Comparison of ENCODE assay signal across 8 mouse cellular contexts in genomic region chr13:54694348-54695060, GRCm38 (mm10). TPM values are rescaled to one million over a fixed set of nuclear protein-coding genes. Genes with fewer than 3 reads are reported as not detected.
DNase-seq lines count a peak whose midpoint lies in the region; ATAC-seq and TF ChIP-seq lines count a peak whose summit lies in the region.

No protein-coding gene starts in this region.

- peak overlapping the region; percentile 80 for H3K4me2 ChIP-seq in liver, postnatal 0 days (ENCODE audit: low read depth, low read length)

- peak; percentile 59 for ATAC-seq in liver, postnatal 0 days

- H3K27me3 ChIP-seq in liver, postnatal 0 days (ENCODE audit: insufficient read depth, low read length): no peaks in the 10 kb centered on the region

- intact Hi-C loops in gastrocnemius, postnatal 14 days (cut with DNase I; ENCODE audit: low total_unique reads): no loop called here

- WGBS in liver, postnatal 0 days (ENCODE audit: insufficient replicate concordance): 12% methylated on average over 26 of the region's 26 CpGs
- WGBS in olfactory bulb, adult 2 months: 15% methylated on average over 26 of the region's 26 CpGs

- peak overlapping the region; percentile 98 for H3K27ac ChIP-seq in liver, postnatal 0 days (ENCODE audit: low read depth)
- H3K27ac ChIP-seq in olfactory bulb, adult 2 months (ENCODE audit: insufficient read depth, low read depth, low read length): peak overlapping the region; percentile 99

- peak overlapping the region; percentile 97 for H3K4me3 ChIP-seq in liver, postnatal 0 days (ENCODE audit: low read depth, low read length)
- peak overlapping the region; percentile 96 for H3K4me3 ChIP-seq in olfactory bulb, adult 2 months (ENCODE audit: insufficient read depth, low read depth, low read length)

- DNase-seq in right cerebral cortex, postnatal 14 days: peak; percentile 85
- DNase-seq in right cerebral cortex, postnatal 4 days: no peak
- DNase-seq in cerebellum, adult 11 months: peak; percentile 89
- DNase-seq in gastrocnemius, postnatal 14 days: peak; percentile 85
- peak; percentile 96 for DNase-seq in kidney, adult 18-20 months
- no peak for DNase-seq in liver, postnatal 0 days
- no peak for DNase-seq in Muller cell, postnatal 12 days (ENCODE audit: inconsistent ontology term)

- no peaks in the 10 kb centered on the region for H3K9me3 ChIP-seq in liver, postnatal 0 days (ENCODE audit: low read length)

- peak overlapping the region; percentile 67 for H3K9ac ChIP-seq in liver, postnatal 0 days (replicated peaks)

- H3K4me1 ChIP-seq in liver, postnatal 0 days (ENCODE audit: insufficient read depth): peaks cover 30% of the 10 kb centered on the region
- peaks cover 7% of the 10 kb centered on the region for H3K4me1 ChIP-seq in olfactory bulb, adult 2 months (ENCODE audit: control insufficient read depth, insufficient read depth, low read length)

- peak; percentile 43 for TF ChIP-seq EP300 in liver, postnatal 0 days (IDR thresholded peaks at IDR 0.05; ENCODE audit: low read depth)

- TF ChIP-seq CTCF in liver, postnatal 0 days (IDR thresholded peaks at IDR 0.05; ENCODE audit: low read depth): no peak
- TF ChIP-seq CTCF in olfactory bulb, adult 2 months (IDR thresholded peaks at IDR 0.05; ENCODE audit: insufficient read depth, low read depth, low read length): no peak

- no peaks in the 10 kb centered on the region for H3K36me3 ChIP-seq in liver, postnatal 0 days (replicated peaks; ENCODE audit: insufficient read depth, low read length)

- TF ChIP-seq POLR2A in olfactory bulb, adult 2 months (IDR thresholded peaks at IDR 0.05; ENCODE audit: insufficient read depth, low read depth, low read length): no peak

RNA-seq across cellular contexts. Expression of gene Rnf44, which starts 0.8 kb away (rescaled TPM):
- 10 to 100 TPM; 25.7 to 26.0 TPM for total RNA-seq in gastrocnemius, postnatal 14 days (2021)
- 26.2 and 28.2 TPM in 2 replicates for polyA plus RNA-seq in liver, postnatal 0 days (2015; fragmentation: Nextera tagmentation; extraction: Ambion mirVana)
- not detected in 2 replicates for polyA plus RNA-seq in olfactory bulb, adult 2 months (2012; ENCODE audit: insufficient read depth, insufficient read length, low replicate concordance, missing spikeins)

RNA-seq across cellular contexts. Expression of gene Cdhr2, which starts 6.8 kb away (rescaled TPM):
- total RNA-seq in gastrocnemius, postnatal 14 days (2021): not detected
- 7.0 TPM in 2 replicates for polyA plus RNA-seq in liver, postnatal 0 days (2015; fragmentation: Nextera tagmentation; extraction: Ambion mirVana)
- not detected in 2 replicates for polyA plus RNA-seq in olfactory bulb, adult 2 months (2012; ENCODE audit: insufficient read depth, insufficient read length, low replicate concordance, missing spikeins)

RNA-seq across cellular contexts. Expression of gene Gprin1, which starts 55.2 kb away (rescaled TPM):
- under 1 TPM; 0.09 to 0.12 TPM for total RNA-seq in gastrocnemius, postnatal 14 days (2021)
- not detected in 2 replicates for polyA plus RNA-seq in liver, postnatal 0 days (2015; fragmentation: Nextera tagmentation; extraction: Ambion mirVana)
- not detected in 2 replicates for polyA plus RNA-seq in olfactory bulb, adult 2 months (2012; ENCODE audit: insufficient read depth, insufficient read length, low replicate concordance, missing spikeins)

Comparison
In these comparisons a context has a peak if more than half of its experiments do, and no peak if none do; other contexts are left out.
1. DNase-seq: peak in right cerebral cortex, postnatal 14 days (single experiment), cerebellum, adult 11 months (single experiment), gastrocnemius, postnatal 14 days (single experiment) and kidney, adult 18-20 months (single experiment); none in right cerebral cortex, postnatal 4 days (single experiment), liver, postnatal 0 days (single experiment) and Muller cell, postnatal 12 days (single experiment).